Mouse (Mus musculus): ENCODE results near the gene 4930402H24Rik. TPM values are rescaled to one million over a fixed set of nuclear protein-coding genes. Genes with fewer than 3 reads are reported as not detected.
A peak's percentile ranks its signal among the peaks of the same experiment; 100 is the strongest.

The 4930402H24Rik gene
- polyA plus RNA-seq, 1 experiment from 2014 or later = 15.6 TPM

GRCm38 (mm10) chr2:130827410-130827809 is 78.8 kb downstream of the 4930402H24Rik start:
- WGBS = 54% methylated on average over 2 of the region's 2 CpGs
- no peaks in the 10 kb centered on the region for H3K4me1 ChIP-seq (ENCODE audit: insufficient read depth, low read depth, low read length)
- no peak overlapping the region for H3K4me3 ChIP-seq (ENCODE audit: low read depth, low read length)
- H3K27ac ChIP-seq (ENCODE audit: low read length) = no peak overlapping the region
- no peaks in the 10 kb centered on the region for H3K36me3 ChIP-seq (ENCODE audit: insufficient read depth, low read length)
- DNase-seq (ENCODE audit: low spot score) = peak; percentile 56
- no peaks in the 10 kb centered on the region for H3K27me3 ChIP-seq (replicated peaks; ENCODE audit: insufficient read depth, low read length)
- H3K9ac ChIP-seq (replicated peaks; ENCODE audit: low read depth) = no peak overlapping the region
- H3K4me2 ChIP-seq (replicated peaks; ENCODE audit: low read depth, low read length) = no peak overlapping the region
- TF ChIP-seq EP300 (IDR thresholded peaks at IDR 0.05) (no peak), CTCF (IDR thresholded peaks at IDR 0.05) (no peak)
- no peaks in the 10 kb centered on the region for H3K9me3 ChIP-seq (ENCODE audit: low read length)
- ATAC-seq = peak; percentile 41

GRCm38 (mm10) chr2:130818838-130819647 is 87.2 kb downstream of the 4930402H24Rik start:
- Histone ChIP-seq H3K36me3 (ENCODE audit: insufficient read depth, low read length) (no peaks in the 10 kb centered on the region), H3K9ac (replicated peaks; ENCODE audit: low read depth) (no peak overlapping the region), H3K27me3 (replicated peaks; ENCODE audit: insufficient read depth, low read length) (no peaks in the 10 kb centered on the region), H3K4me1 (ENCODE audit: insufficient read depth, low read depth, low read length) (no peaks in the 10 kb centered on the region), H3K4me3 (ENCODE audit: low read depth, low read length) (no peak overlapping the region), H3K9me3 (ENCODE audit: low read length) (no peaks in the 10 kb centered on the region), H3K27ac (ENCODE audit: low read length) (no peak overlapping the region), H3K4me2 (replicated peaks; ENCODE audit: low read depth, low read length) (no peak overlapping the region)
- WGBS = 73% methylated on average over 11 of the region's 11 CpGs
- TF ChIP-seq CTCF (IDR thresholded peaks at IDR 0.05) (peak; percentile 56), EP300 (IDR thresholded peaks at IDR 0.05) (no peak)
- DNase-seq (ENCODE audit: low spot score) (no peak), ATAC-seq (no peak)

GRCm38 (mm10) chr2:130817865-130818264 is 88.3 kb downstream of the 4930402H24Rik start:
- Histone ChIP-seq H3K4me2 (replicated peaks; ENCODE audit: low read depth, low read length) (no peak overlapping the region), H3K36me3 (ENCODE audit: insufficient read depth, low read length) (no peaks in the 10 kb centered on the region), H3K4me3 (ENCODE audit: low read depth, low read length) (no peak overlapping the region), H3K9ac (replicated peaks; ENCODE audit: low read depth) (no peak overlapping the region), H3K9me3 (ENCODE audit: low read length) (no peaks in the 10 kb centered on the region), H3K27ac (ENCODE audit: low read length) (no peak overlapping the region), H3K4me1 (ENCODE audit: insufficient read depth, low read depth, low read length) (no peaks in the 10 kb centered on the region), H3K27me3 (replicated peaks; ENCODE audit: insufficient read depth, low read length) (no peaks in the 10 kb centered on the region)
- TF ChIP-seq EP300 (IDR thresholded peaks at IDR 0.05) (no peak), CTCF (IDR thresholded peaks at IDR 0.05) (no peak)
- ATAC-seq = no peak
- WGBS = 88% methylated on average over 1 of the region's 1 CpGs
- DNase-seq (ENCODE audit: low spot score) = no peak

- Histone ChIP-seq H3K4me1 (ENCODE audit: insufficient read depth, low read depth, low read length) (no peaks in the 10 kb centered on the region), H3K4me3 (ENCODE audit: low read depth, low read length) (no peak overlapping the region), H3K36me3 (ENCODE audit: insufficient read depth, low read length) (no peaks in the 10 kb centered on the region), H3K4me2 (replicated peaks; ENCODE audit: low read depth, low read length) (no peak overlapping the region), H3K27me3 (replicated peaks; ENCODE audit: insufficient read depth, low read length) (no peaks in the 10 kb centered on the region), H3K9ac (replicated peaks; ENCODE audit: low read depth) (no peak overlapping the region), H3K27ac (ENCODE audit: low read length) (no peak overlapping the region), H3K9me3 (ENCODE audit: low read length) (no peaks in the 10 kb centered on the region)
- no peak for ATAC-seq
- no peak for TF ChIP-seq CTCF (IDR thresholded peaks at IDR 0.05)
- TF ChIP-seq EP300 (IDR thresholded peaks at IDR 0.05) = no peak
- no peak for DNase-seq (ENCODE audit: low spot score)
- 92% methylated on average over 5 of the region's 5 CpGs for WGBS
Observed at GRCm38 (mm10) chr2:130816205-130816604, 90.0 kb downstream of the 4930402H24Rik start.

GRCm38 (mm10) chr2:130814492-130814891 is 91.7 kb downstream of the 4930402H24Rik start:
- DNase-seq (ENCODE audit: low spot score) (no peak), ATAC-seq (no peak)
- no peak overlapping the region for H3K4me2 ChIP-seq (replicated peaks; ENCODE audit: low read depth, low read length)
- no peaks in the 10 kb centered on the region for H3K9me3 ChIP-seq (ENCODE audit: low read length)
- H3K9ac ChIP-seq (replicated peaks; ENCODE audit: low read depth) = no peak overlapping the region
- no peaks in the 10 kb centered on the region for H3K27me3 ChIP-seq (replicated peaks; ENCODE audit: insufficient read depth, low read length)
- no peak overlapping the region for H3K4me3 ChIP-seq (ENCODE audit: low read depth, low read length)
- no peaks in the 10 kb centered on the region for H3K4me1 ChIP-seq (ENCODE audit: insufficient read depth, low read depth, low read length)
- no peak for TF ChIP-seq EP300 (IDR thresholded peaks at IDR 0.05)
- no peak for TF ChIP-seq CTCF (IDR thresholded peaks at IDR 0.05)
- 90% methylated on average over 1 of the region's 1 CpGs for WGBS
- H3K27ac ChIP-seq (ENCODE audit: low read length) = no peak overlapping the region
- H3K36me3 ChIP-seq (ENCODE audit: insufficient read depth, low read length) = peaks cover 8% of the 10 kb centered on the region; the same call in 1 of the 2 replicates

GRCm38 (mm10) chr2:130813729-130814128 is 92.5 kb downstream of the 4930402H24Rik start:
- no peak for TF ChIP-seq EP300 (IDR thresholded peaks at IDR 0.05)
- TF ChIP-seq CTCF (IDR thresholded peaks at IDR 0.05) = no peak
- no peak overlapping the region for H3K4me2 ChIP-seq (replicated peaks; ENCODE audit: low read depth, low read length)
- WGBS = 84% methylated on average over 6 of the region's 6 CpGs
- no peak for DNase-seq (ENCODE audit: low spot score)
- no peak overlapping the region for H3K27ac ChIP-seq (ENCODE audit: low read length)
- no peaks in the 10 kb centered on the region for H3K4me1 ChIP-seq (ENCODE audit: insufficient read depth, low read depth, low read length)
- no peaks in the 10 kb centered on the region for H3K9me3 ChIP-seq (ENCODE audit: low read length)
- no peaks in the 10 kb centered on the region for H3K27me3 ChIP-seq (replicated peaks; ENCODE audit: insufficient read depth, low read length)
- no peak overlapping the region for H3K4me3 ChIP-seq (ENCODE audit: low read depth, low read length)
- H3K9ac ChIP-seq (replicated peaks; ENCODE audit: low read depth) = no peak overlapping the region
- ATAC-seq = no peak
- H3K36me3 ChIP-seq (ENCODE audit: insufficient read depth, low read length) = peaks cover 8% of the 10 kb centered on the region; the same call in 1 of the 2 replicates

Data from lung, postnatal 0 days (tissue).